Mouse (Mus musculus): ENCODE data around the gene Sall2.
A peak's percentile ranks its signal among the peaks of the same experiment; 100 is the strongest.

Gene Sall2

GRCm38 (mm10) chr14:52327910-52328812 is at the start of gene Sall2:
Gene Sall2, minus strand, starts transcription at chr14:52328762.
- peak in 1 of 2 experiments; percentile 41 for DNase-seq (ENCODE audit: low spot score in 2 of 2)

DNA sequence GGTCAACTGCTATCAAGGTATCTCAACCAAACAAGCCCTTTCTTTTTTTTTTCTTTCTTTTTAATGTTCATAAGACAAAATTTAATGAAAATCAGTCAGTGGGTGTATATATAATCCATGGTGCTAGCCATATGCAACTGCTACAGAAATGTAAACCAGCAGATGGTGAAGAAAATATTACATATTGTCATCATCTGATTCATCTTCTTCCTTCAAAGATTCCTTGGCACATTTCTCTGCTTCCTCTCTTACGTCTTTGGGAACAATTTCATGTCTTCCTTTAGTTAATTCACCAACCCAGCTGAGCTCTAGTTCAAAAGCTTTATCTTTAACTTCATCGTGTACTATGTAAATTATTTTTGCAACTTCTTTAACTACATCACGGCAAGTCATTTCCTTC is 40.2 kb upstream of the Sall2 start:
- no peak for DNase-seq (ENCODE audit: low spot score in 2 of 2)

GRCm38 (mm10) chr14:52356308-52356707 is 27.7 kb upstream of the Sall2 start, which contains the start of gene Olfr1513:
Gene Olfr1513, minus strand, starts transcription at chr14:52356408.
- no peak for DNase-seq (ENCODE audit: low spot score in 2 of 2)

DNA sequence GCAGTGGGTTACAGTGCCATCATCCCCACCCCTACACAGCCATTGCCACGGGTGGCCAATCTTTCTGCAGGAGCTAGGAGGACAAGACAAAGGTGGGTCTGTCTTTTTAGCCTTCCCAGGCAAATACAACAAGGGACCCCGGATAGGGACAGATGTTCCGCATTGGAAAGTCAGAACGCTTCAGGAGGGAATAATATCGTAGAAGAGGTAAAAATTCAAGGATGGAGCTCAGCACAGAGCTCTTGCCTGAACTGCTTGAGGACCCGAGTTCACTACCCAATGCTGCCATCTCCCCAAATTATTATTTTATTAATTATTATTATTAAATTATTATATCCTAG is 10.9 kb upstream of the Sall2 start:
- no peak for DNase-seq (ENCODE audit: low spot score in 2 of 2)

DNA sequence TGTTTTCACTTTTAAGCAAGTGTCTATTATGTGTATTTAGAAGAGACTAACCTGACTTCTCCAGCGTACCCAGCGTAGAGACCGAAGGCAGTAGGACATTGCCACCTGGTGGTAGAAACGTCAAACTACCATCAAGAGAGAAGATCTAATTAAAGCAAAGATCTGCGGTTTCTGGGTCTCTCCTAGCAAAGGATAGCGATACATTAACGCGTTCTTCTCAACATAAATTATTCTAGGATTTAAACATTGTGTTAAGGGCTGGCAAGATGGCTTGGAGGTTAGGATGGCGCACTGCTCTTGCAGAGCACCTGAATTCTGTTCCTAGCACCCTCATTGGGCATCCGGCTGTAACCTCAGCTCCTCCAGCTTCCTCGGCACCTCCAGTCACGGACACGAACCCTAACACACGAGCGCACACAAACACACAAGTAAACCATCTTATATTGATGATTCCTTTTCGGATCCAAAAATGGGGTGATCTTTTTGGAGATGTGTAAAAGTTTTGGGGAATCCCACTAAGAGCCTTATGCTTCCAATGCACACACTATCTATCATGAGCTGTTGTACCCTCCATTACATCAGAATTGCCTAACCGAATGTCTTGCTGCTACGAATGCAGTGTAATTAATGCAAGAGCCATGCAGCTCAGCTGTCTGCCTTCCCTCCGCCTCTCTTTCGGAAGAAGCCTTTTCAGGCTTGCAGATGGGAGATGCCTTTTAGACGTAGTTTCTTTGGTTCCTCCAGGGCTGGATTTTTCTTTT is 10.4 kb upstream of the Sall2 start:
- DNase-seq (ENCODE audit: low spot score in 2 of 2) = peak; percentile 81 to 85

GRCm38 (mm10) chr14:52332171-52332570 is 3.6 kb upstream of the Sall2 start:
- no peak for DNase-seq (ENCODE audit: low spot score in 2 of 2)

GRCm38 (mm10) chr14:52331069-52331750 is 2.6 kb upstream of the Sall2 start:
- no peak for DNase-seq (ENCODE audit: low spot score in 2 of 2)

DNA sequence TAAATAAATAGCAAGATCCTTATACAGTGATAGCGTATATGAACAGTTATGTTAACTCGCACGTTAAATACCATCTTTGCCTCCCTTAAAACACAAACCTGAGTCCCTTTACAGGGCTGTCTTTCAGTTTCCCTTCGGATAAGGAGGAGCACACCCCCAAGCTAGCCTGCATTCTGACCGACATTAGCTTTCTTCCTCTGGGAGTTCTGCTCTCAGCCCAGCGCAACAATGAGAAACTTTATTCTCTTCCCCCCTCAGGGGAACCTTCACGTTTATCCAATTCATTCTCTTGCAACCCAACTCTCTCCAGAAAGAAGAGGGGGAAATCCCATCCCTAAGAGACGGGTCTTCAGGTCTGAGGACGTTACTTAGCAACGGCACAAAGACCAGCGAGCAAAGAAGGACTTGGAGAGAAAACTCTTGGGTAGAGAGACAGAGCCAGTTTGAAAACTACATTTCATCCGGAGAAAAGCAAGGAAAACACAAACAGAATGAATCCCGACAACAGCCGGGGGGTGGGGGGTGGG is 1.1 kb downstream of the Sall2 start:
- peak; percentile 26 to 44 for DNase-seq (ENCODE audit: low spot score in 2 of 2)

DNA sequence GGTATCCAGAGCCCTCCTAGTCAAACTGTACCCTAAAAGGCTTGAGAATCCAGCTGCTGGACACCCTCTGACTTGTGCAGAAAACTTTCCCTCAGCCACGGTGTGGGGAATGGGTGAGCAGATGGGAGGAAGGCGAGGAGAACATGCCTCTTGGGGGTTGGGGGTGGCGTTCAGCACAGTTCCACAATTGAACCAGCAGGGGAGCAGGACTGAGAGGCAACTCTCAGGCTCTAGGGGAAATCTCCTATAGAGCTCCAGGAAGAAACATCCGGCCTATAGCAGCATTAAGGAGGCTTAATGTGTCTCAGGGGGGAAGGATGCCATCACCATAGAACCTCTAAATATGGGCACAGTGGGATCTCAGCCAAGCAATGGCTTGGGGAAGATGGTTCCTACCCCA is 2.7 kb downstream of the Sall2 start:
- DNase-seq (ENCODE audit: low spot score in 2 of 2) = peak in 1 of 2 experiments; percentile 35

- DNase-seq (ENCODE audit: low spot score in 2 of 2) = no peak
These were observed 9.2 kb downstream of the Sall2 start for GRCm38 (mm10) chr14:52319361-52319760.

DNA sequence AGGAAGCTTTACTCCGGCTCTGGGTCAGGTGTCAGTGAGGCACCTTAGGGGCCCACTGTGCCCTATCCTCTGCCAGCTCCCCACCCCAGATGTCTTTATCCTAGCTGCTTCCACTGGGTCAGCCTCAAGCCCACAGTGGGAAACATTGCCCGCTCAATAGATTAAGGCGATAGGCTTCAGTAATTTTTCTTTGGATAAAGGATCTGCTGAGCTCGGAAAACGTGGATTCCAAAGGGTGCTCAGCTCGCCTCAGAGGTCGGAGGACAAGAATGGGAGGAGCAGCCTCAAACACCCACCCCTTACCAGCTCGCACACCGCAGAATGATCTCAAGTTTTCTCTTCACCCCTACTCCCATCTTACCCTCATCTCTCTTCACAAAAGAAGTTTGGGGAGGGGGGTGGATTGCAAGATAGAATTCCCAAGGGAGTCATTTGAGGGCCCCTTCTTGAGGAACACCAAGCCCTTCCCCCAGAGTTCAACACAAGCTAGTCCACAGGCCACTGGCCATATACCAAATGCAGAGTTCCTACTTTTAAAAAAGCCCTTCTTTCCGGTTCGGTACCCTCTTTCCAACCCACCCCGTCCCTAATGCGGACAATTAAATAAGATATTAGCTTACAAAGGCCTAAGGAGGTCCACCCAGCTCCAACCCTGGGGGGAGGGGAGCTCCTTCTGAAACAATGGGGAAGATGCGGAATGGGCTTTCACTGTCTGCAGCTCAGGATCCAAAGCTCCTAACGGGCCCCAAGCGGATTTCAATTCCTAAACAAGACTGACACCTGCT is 11.9 kb downstream of the Sall2 start:
- DNase-seq (ENCODE audit: low spot score in 2 of 2) = peak in 1 of 2 experiments; percentile 47

- DNase-seq (ENCODE audit: low spot score in 2 of 2) = peak; percentile 87 to 89
These were observed 12.6 kb downstream of the Sall2 start for GRCm38 (mm10) chr14:52315792-52316440.

- no peak for DNase-seq (ENCODE audit: low spot score in 2 of 2)
These were observed 13.2 kb downstream of the Sall2 start for GRCm38 (mm10) chr14:52315283-52315780.

DNA sequence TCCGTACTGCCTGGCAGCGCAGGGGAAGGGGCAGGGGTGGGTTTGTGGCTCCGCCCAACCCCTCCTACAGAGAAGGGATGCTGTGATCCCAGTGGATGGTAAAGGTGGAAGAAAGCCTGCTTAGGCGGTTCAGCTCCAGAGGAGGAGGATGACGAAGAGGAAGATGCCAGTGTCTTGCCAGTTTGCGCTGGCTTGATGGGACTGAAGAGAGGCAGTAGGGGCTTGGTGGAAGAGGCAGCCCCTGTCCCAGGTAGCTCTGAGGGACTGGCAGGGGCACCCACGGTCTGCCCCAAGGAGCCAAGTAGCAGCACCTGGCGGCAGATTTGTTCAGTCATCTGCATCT is 13.8 kb downstream of the Sall2 start:
- DNase-seq (ENCODE audit: low spot score in 2 of 2) = peak in 1 of 2 experiments; percentile 49

- peak in 1 of 2 experiments; percentile 38 for DNase-seq (ENCODE audit: low spot score in 2 of 2)
These were observed 14.4 kb downstream of the Sall2 start for GRCm38 (mm10) chr14:52313931-52314807.

DNA sequence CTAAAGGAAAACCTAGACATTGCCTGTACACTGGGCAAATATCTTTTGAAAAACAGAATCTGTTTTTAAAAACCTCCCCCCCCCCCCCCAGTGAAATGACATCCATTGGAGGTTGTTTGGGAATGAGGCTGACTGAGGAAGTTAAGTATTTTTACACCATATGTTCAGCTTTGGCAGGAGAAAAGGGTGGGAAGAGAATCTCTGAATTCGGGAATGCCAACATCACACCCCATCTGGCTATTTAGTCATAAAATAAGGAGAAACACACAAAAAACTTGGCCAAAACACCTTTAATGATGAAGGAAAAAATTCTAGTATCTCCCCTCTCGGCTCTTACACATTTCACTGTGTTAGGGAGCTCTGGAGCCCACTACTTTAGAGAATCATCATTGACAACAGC is 17.7 kb downstream of the Sall2 start:
- DNase-seq (ENCODE audit: low spot score in 2 of 2) = no peak

DNA sequence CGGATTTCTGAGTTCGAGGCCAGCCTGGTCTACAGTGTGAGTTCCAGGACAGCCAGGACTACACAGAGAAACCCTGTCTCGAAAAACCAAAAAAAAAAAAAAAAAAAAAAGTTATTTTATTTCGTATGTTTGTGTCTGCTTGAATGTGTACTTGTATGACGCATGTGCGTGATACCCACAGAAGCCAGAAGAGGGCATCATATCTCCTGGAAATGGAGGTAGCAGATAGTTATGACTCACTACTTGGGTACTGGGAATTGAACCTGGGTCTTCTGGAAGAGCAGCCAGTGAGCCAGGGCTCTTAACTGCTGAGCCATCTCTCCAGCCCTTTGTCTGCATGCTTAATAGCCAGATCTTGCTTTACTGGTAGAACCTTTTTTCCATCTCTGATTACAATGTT is 18.2 kb downstream of the Sall2 start:
- DNase-seq (ENCODE audit: low spot score in 2 of 2) = peak in 1 of 2 experiments; percentile 41

DNA sequence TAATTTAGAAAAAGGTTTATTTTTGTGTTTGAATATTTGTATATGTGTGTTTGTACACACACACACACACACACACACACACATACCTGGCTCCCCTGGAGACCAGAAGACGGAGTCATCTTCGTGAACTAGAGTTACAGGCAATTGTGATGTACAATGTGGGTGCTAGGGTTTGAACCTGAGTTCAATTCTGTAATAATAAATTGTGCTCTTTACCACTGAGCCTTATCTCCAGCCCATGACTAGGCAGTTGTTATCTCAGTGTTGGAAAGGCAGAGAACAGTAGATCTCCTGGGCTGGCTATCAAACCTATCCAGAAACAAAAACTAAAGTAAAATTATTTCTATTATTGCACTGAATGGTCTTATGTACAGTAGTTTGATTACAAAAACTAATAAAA is 22.5 kb downstream of the Sall2 start:
- DNase-seq (ENCODE audit: low spot score in 2 of 2) = no peak

GRCm38 (mm10) chr14:52304644-52305271 is 23.8 kb downstream of the Sall2 start, which contains the start of gene Mettl3:
Gene Mettl3, minus strand, starts transcription at chr14:52305128.
- DNase-seq (ENCODE audit: low spot score in 2 of 2) = peak; percentile 96 to 97
